Mouse (Mus musculus) forebrain, embryonic 13.5 days (tissue): ENCODE measurements around the gene Dpf2. TPM values are rescaled to one million over a fixed set of nuclear protein-coding genes. Genes with fewer than 3 reads are reported as not detected.

Experiments used
- ATAC-seq: fragments of 200-750 bp; cut with Nextera tagmentation; 2 replicates; pipeline ENCODE4 v1.8.0; 2017
- H3K27ac ChIP-seq: fragments of 300-500 bp; sonication (generic); 2 replicates; pipeline ENCODE4 v1.5.1; 2015; ENCODE audit warnings: inconsistent platforms, mild to moderate bottlenecking, moderate library complexity
- H3K27me3 ChIP-seq: fragments of 300-500 bp; sonication (generic); 2 replicates; pipeline ENCODE4 v1.6.1; 2015; ENCODE audit warnings: mild to moderate bottlenecking, inconsistent platforms
- H3K36me3 ChIP-seq: fragments of 300-500 bp; sonication (generic); 2 replicates; pipeline ENCODE4 v1.6.1; 2015; ENCODE audit warnings: mild to moderate bottlenecking, inconsistent platforms; ENCODE audit not compliant: poor library complexity, severe bottlenecking
- H3K4me1 ChIP-seq: fragments of 300-500 bp; sonication (generic); 2 replicates; pipeline ENCODE4 v1.6.1; 2015; ENCODE audit warnings: inconsistent platforms
- H3K4me2 ChIP-seq: fragments of 300-500 bp; sonication (generic); 2 replicates; pipeline ENCODE4 v1.6.1; 2015; ENCODE audit warnings: inconsistent platforms, mild to moderate bottlenecking, moderate library complexity
- H3K4me3 ChIP-seq: fragments of 300-500 bp; sonication (generic); 2 replicates; pipeline ENCODE4 v1.5.1; 2015; ENCODE audit warnings: mild to moderate bottlenecking, inconsistent platforms
- H3K9ac ChIP-seq: fragments of 300-500 bp; sonication (generic); 2 replicates; pipeline ENCODE4 v1.6.1; 2015; ENCODE audit warnings: mild to moderate bottlenecking, inconsistent platforms
- H3K9me3 ChIP-seq: fragments of 300-500 bp; sonication (generic); replicated peaks from 2 replicates; pipeline ENCODE4 v1.6.1; 2016; ENCODE audit warnings: inconsistent platforms
- WGBS: fragments of 180-500 bp; shearing (Covaris S2); methylation state at CpG from one replicate; pipeline ENCODE4 v1.1.7; 2015; 5-methylcytosine and 5-hydroxymethylcytosine counted together
- polyA plus RNA-seq: library from polyadenylated mRNA; unstranded; fragments of >200 nt; fragmentation: Nextera tagmentation; extraction: Ambion mirVana; gene quantifications from 2 replicates; pipeline ENCODE4 v1.2.1, GENCODE M21; 2015

The Dpf2 gene
- polyA plus RNA-seq, 1 experiment from 2014 or later = 147 TPM

DNA sequence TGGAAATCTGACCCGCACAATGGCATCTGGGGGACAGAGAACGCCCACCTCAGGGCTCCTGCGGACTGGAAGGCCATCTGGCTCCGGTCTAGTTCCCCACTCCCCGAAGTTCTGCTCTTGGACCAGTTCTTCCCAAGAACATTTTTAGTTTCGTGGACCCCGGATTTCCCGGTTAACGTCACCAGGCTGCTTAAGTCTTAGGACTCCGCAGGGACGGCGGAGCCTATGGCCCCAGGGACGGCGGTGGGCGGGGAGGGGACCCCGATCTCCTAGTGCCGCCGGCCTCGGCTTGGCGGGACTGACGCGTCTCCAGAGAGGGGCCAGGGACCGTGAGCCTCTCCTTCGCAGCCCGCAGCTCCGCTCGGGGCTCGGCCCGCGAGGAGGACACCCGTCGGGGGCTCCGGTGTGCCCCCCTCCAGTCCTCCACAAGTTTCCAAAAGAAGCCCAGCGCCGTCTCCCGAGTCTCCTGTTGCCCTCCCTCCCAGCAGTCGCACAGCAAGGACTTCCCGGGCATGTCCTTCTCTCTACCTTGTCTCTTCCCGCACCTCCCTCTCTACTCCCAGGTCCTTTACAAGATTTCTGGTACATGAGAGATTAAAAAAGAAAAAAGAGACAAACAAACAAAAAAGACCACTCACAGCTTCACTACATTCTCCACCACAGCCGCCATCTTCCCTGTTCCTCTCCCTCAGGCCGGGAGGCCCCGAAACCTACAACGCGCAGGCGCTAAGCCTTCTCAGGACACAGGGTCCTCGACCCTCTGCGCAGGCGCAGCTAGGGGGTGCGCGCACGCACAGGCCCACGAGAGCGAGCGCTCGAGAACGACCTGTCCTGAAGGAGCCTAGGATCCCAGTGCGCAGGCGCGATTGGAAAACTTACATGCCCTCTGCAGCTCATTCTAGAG lies 455 bp downstream of the Dpf2 start:
- peak overlapping the region; percentile 93 for H3K9ac ChIP-seq
- H3K4me3 ChIP-seq = peak overlapping the region; percentile 99
- H3K36me3 ChIP-seq = peaks cover 8% of the 10 kb centered on the region; the same call in 1 of the 2 replicates
- H3K4me2 ChIP-seq = peak overlapping the region; percentile 90
- ATAC-seq = peak; percentile 93
- H3K27ac ChIP-seq = peak overlapping the region; percentile 81
- H3K9me3 ChIP-seq = no peaks in the 10 kb centered on the region
- H3K4me1 ChIP-seq = peaks cover 36% of the 10 kb centered on the region
- no peaks in the 10 kb centered on the region for H3K27me3 ChIP-seq
- under 1% methylated on average over 59 of the region's 59 CpGs for WGBS

DNA sequence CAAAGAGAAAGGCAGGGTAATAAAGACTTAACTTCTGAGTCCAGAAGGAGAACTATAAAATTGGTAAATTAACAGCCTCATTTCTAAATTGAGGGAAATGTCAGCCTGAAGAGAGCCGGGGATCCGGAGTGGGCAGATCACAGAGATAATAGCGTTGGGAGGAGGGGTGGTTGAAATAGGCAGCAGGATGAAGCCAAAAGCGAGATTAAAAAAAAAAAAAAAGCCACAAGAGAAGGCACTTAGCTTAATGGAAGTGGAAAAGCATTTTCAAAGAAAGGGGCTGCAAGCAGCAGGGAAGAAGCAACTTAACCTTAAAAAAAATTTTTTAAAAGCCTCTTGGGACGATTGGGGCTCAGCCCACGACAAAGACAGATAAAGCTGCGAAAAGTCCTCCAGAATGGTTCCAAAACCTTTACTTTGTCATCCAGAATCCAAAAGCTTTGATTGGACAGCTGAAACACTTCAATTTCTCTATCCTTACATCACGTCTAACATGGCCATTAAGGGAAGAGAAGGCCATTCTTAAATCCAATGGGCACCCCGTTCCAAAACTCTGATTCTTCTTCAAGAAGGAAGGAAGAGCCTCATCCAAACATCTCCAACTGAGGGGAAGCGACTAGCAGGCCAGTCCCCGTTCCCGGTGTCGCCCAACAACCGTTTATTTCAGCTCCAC lies 1.2 kb downstream of the Dpf2 start:
- no peak for ATAC-seq
- H3K4me3 ChIP-seq = peak overlapping the region; percentile 99
- H3K9ac ChIP-seq = peak overlapping the region; percentile 93
- H3K4me2 ChIP-seq = peak overlapping the region; percentile 90
- H3K27me3 ChIP-seq = no peaks in the 10 kb centered on the region
- WGBS = 4% methylated on average over 14 of the region's 14 CpGs
- H3K36me3 ChIP-seq = peaks cover 10% of the 10 kb centered on the region
- H3K9me3 ChIP-seq = no peaks in the 10 kb centered on the region
- peak overlapping the region; percentile 81 for H3K27ac ChIP-seq
- H3K4me1 ChIP-seq = peaks cover 36% of the 10 kb centered on the region

DNA sequence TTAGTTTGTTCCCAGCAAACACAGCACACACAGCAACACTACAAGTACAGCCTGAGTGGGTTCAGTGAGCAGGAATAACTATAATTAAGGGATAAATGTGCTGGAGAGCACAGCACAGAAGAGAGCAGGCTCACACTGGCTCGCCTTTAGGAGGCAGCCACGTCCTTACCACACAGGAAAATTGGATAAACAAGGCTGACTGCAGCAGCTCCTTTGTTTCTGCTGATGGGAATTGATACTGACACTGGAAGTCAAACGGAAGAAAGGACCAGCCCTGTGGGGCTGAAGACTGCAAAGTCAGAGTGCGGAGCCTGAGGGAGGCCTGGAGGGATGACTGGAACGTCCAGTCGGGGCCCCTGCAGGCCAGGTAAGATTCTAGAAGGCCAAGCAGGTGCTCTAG lies 2.6 kb downstream of the Dpf2 start:
- Histone ChIP-seq H3K9ac (peak overlapping the region; percentile 58), H3K27me3 (no peaks in the 10 kb centered on the region), H3K27ac (peak overlapping the region; percentile 65), H3K4me2 (peak overlapping the region; percentile 90), H3K9me3 (no peaks in the 10 kb centered on the region), H3K4me1 (peaks cover 36% of the 10 kb centered on the region), H3K36me3 (peaks cover 23% of the 10 kb centered on the region), H3K4me3 (peak overlapping the region; percentile 99)
- no peak for ATAC-seq
- WGBS = 48% methylated on average over 6 of the region's 6 CpGs

DNA sequence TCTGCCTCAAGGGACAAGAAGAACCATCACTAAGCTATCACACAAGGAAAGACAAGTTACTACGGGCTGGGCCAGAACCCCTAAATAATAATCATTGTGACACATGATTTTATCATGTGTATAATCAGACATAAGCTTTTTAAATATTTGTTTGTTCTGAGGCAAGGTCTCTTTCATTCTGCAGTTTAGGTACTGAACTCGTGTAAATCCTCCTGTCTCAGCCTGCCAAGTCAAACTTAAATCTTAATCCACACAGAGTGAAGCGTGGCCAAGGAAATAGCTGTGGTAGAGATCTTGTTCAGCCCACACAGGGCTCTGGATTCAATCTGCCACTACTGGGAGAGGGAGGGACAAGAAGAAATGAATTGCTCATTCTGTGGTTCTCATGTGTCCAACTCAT lies 5.5 kb downstream of the Dpf2 start:
- H3K9me3 ChIP-seq = no peaks in the 10 kb centered on the region
- no peak overlapping the region for H3K4me3 ChIP-seq
- H3K4me2 ChIP-seq = no peak overlapping the region
- WGBS = 92% methylated on average over 3 of the region's 3 CpGs
- no peak overlapping the region for H3K27ac ChIP-seq
- H3K36me3 ChIP-seq = peaks cover 52% of the 10 kb centered on the region
- H3K27me3 ChIP-seq = no peaks in the 10 kb centered on the region
- H3K4me1 ChIP-seq = peaks cover 29% of the 10 kb centered on the region
- no peak for ATAC-seq
- no peak overlapping the region for H3K9ac ChIP-seq

DNA sequence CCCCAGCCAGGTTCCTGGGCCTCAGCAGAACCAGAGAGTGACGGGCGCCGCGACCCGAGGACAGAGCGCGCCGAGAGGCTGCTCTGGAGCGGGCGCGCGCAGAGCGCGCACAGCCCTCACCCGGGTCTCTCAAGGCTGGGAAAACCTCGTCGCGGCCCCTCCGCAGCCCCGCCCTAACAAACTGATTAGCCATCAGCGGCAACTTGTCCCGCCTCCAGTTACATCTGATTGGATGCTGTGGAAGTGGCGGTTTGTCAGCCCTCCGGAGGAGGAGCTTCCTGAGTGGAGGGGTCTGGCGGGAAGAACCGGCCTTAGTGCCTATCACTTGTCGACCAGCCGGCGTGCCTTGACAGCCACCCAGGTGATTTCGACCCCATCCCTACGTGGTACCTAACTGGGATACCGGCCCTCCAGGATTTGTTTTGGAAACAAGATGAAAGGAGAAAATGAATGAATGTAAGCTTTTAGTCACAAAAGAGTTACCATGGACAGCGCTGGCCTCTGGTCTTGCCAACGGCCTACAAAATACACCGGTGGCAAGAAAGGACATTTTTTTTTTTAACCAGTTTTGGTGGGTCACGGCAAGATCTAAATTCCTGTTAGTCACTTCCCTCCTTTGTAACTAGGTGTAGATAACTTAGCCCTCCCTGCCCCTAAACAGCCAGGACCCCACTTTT lies 18.7 kb downstream of the Dpf2 start, which contains the start of gene Tigd3:
Tigd3 (minus strand) TSS at position 148 of the 677 bp plus-strand sequence.
- peak within 1 kb of the TSS; percentile 77 for H3K4me2 ChIP-seq
- no peaks in the 10 kb centered on the region for H3K9me3 ChIP-seq
- H3K9ac ChIP-seq = peak within 1 kb of the TSS; percentile 88
- peak; percentile 97 for ATAC-seq
- peak within 1 kb of the TSS; percentile 57 for H3K27ac ChIP-seq
- H3K4me3 ChIP-seq = peak within 1 kb of the TSS; percentile 64
- H3K4me1 ChIP-seq = peaks cover 37% of the 10 kb centered on the region
- H3K36me3 ChIP-seq = peaks cover 46% of the 10 kb centered on the region
- no peaks in the 10 kb centered on the region for H3K27me3 ChIP-seq
- 5% methylated on average over 36 of the region's 36 CpGs for WGBS

DNA sequence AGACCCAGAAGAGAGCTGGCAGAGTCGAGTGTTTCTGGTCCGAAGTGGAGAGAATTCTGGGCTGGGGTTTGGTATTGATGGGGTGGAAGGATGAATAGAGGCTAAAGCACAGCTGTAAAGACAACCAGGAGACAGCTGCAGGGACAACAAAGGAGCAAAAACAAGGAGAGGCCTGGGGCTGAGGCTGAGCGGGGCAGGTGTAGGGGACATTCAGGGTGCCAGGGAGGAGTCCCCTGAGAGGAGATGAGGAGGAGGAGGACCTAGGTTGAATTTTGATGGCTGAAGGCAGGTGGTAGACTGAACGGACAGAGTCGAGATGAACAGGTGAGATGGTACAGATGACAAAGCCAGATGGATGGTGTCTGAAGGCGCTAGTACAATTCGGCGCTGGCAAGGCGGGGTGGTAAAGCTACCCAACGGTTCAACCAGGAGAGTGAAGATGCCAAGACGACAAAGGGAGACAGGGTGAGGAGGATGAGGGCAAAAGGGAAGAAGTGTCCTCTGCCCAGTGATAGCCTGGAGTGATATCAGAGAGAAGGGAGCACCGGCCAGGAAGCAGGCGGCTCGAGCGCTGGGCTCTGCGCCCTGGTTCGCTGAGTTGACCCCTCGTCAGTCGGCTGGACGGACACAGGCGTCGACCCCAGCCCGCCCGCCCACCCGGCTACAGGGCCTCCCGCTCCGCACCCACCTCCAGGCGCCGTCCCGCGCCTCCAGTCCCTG lies 19.4 kb downstream of the Dpf2 start:
- Histone ChIP-seq H3K4me1 (peaks cover 37% of the 10 kb centered on the region), H3K9ac (peak overlapping the region; percentile 88), H3K27me3 (no peaks in the 10 kb centered on the region), H3K4me3 (peak overlapping the region; percentile 64), H3K36me3 (peaks cover 41% of the 10 kb centered on the region), H3K4me2 (peak overlapping the region; percentile 77), H3K27ac (peak overlapping the region; percentile 57), H3K9me3 (no peaks in the 10 kb centered on the region)
- 12% methylated on average over 16 of the region's 31 CpGs for WGBS
- ATAC-seq = no peak; the same call in 1 of the 2 replicates

DNA sequence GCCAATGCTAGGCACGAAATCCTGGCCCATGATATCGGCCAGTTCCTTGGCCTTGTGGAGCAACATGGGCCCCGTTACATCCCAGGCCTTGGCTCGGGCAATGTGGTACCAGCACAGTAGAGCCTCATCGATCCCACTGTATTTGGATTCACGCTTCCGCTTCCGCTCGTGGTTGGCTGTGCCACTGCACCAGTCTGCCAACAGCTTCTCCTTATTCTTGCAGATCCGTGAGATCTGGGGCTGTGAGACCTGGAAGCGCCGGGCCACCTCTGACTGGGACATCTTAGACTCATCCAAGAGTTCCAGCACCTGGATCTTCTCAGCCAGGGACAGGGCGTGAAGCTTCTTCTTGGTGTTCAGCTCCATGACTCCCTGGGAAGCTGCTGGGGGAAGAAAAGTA lies 20.1 kb downstream of the Dpf2 start:
- Histone ChIP-seq H3K4me2 (peak overlapping the region; percentile 77), H3K9ac (peak overlapping the region; percentile 88), H3K9me3 (no peaks in the 10 kb centered on the region), H3K36me3 (peaks cover 36% of the 10 kb centered on the region), H3K4me3 (peak overlapping the region; percentile 64), H3K27ac (0 out of 2 replicates have a peak overlapping the region, but pooled peaks have one; percentile 31), H3K27me3 (no peaks in the 10 kb centered on the region), H3K4me1 (peaks cover 37% of the 10 kb centered on the region)
- no peak for ATAC-seq
- WGBS = 94% methylated on average over 13 of the region's 13 CpGs

DNA sequence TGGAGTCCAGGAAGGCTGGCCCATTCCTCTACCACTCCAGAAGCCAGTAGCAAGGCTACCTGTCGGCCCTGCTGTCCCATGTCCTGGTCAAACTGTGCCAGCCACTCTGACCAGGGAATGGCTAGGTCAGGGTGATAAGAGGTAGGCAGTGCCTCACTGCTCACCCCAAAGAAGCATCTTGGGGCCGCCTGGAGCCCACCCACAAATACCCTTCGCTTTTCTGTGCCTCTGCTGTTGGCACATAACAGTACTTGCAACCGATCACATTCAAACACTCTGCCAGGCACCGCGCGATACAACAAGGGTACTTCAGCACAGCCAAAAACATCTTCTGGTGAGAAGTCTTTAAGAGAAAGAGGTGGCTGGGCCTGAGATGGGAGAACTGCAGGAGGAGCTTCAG lies 20.5 kb downstream of the Dpf2 start:
- 94% methylated on average over 7 of the region's 7 CpGs for WGBS
- Histone ChIP-seq H3K27ac (no peak overlapping the region), H3K9me3 (no peaks in the 10 kb centered on the region), H3K9ac (no peak overlapping the region), H3K27me3 (no peaks in the 10 kb centered on the region), H3K36me3 (peaks cover 31% of the 10 kb centered on the region), H3K4me1 (peaks cover 37% of the 10 kb centered on the region), H3K4me2 (peak overlapping the region; percentile 77), H3K4me3 (peak overlapping the region; percentile 64)
- ATAC-seq = no peak

DNA sequence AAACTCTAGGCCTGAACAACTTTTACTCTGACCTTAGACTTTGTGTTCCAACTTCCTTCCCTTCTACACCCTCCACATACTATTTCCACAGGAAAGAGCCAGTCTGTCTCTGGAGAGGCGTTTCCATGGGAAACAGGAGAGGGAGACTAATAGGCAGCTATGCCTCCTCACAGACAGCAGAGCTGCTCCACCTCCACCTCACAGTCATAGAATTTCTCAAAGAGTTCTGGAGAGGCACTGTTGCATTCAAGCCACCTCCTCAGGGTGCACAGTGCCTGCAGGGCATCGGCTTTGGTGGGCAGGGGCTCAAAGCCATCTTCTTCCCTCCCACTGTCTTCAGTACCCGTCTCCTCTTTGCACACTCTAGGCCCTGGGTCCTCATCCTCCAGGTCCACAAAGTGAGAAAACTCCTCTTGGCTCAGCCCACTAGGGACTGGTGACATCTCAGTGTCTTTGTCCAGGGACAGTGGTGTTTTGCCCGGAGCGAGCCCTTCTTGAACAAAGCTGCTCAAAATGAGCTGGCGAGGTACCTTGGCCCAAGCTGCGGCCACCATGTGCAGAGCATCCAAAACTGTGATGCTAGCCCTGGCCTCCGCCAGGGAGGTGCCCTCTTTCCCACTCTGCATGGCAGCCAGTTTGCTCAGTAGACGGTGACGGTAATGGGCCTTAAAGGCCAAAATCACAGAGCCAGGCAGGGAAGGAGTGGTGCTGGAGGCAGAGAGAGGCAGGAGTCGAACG lies 21.1 kb downstream of the Dpf2 start:
- H3K4me2 ChIP-seq = no peak overlapping the region
- peaks cover 37% of the 10 kb centered on the region for H3K4me1 ChIP-seq
- 93% methylated on average over 12 of the region's 12 CpGs for WGBS
- peak overlapping the region; percentile 17; the same call in 1 of the 2 replicates for H3K9ac ChIP-seq
- no peak overlapping the region for H3K27ac ChIP-seq
- no peak overlapping the region for H3K4me3 ChIP-seq
- no peaks in the 10 kb centered on the region for H3K9me3 ChIP-seq
- no peaks in the 10 kb centered on the region for H3K27me3 ChIP-seq
- peaks cover 27% of the 10 kb centered on the region for H3K36me3 ChIP-seq
- ATAC-seq = no peak

DNA sequence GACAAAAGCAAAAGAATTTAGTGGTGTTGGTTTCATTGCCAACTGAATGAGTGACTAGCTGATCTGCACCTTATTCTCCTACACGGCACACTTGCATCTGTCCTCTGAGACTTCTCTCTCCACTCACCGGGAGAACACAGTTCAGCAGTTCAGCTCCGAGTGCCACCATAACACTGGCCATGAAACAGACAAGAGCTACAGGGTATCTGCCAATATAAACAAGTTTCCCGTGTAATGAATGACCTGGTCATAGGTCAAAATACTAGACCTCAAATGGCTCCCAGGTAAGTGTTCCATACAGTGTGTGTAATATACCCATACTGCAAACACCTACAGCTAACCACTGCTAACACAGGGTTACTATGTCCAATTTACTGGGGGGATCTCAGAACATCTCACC lies 23.6 kb downstream of the Dpf2 start:
- Histone ChIP-seq H3K9me3 (no peaks in the 10 kb centered on the region), H3K27ac (no peak overlapping the region), H3K9ac (no peak overlapping the region), H3K4me2 (no peak overlapping the region), H3K4me3 (no peak overlapping the region), H3K36me3 (peaks cover 16% of the 10 kb centered on the region), H3K4me1 (peaks cover 31% of the 10 kb centered on the region), H3K27me3 (no peaks in the 10 kb centered on the region)
- ATAC-seq = no peak
- WGBS = 87% methylated on average over 4 of the region's 4 CpGs
